Comparison of ENCODE assay signal across 28 mouse cellular contexts in the genomic region with DNA sequence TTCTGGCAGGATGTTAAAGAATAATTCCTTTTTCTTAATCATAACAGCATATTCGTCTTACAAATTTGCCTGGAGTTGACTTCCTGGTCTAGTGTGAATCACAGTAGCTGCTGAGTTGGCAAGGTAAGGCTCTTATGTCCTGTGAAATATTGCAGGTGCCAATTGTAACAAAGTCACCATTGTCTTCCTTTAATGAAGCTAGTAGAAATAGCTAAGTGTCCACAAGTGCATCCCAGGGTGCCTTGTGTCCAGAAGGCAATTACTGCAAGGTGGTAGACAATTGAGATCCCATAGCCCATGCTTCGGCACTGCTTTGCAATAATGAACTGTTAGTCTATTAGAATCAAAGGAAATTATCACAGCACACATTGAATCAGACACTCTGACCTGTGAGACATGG.
DNase-seq lines count a peak whose midpoint lies in the region; ATAC-seq and TF ChIP-seq lines count a peak whose summit lies in the region.
"Had no signal": no experiment of that assay in that cellular context is flagged by ENCODE, and none has a peak within 500 bp of the region (broad histone marks: within the 10 kb centered on the region; RNA-seq: fewer than 3 reads in every experiment).

No protein-coding gene starts in this region.

- WGBS in midbrain, embryonic 11.5 days = 72% methylated on average over 2 of the region's 2 CpGs
- WGBS in midbrain, embryonic 16.5 days = 68% methylated on average over 2 of the region's 2 CpGs
- 63% methylated on average over 2 of the region's 2 CpGs for WGBS in stomach, postnatal 0 days

- TF ChIP-seq EP300 in stomach, postnatal 0 days (optimal IDR thresholded peaks at IDR 0.05) = no peak

- H3K9ac ChIP-seq in midbrain, embryonic 11.5 days (ENCODE audit: low read length) = no peak overlapping the region
- no peak overlapping the region for H3K9ac ChIP-seq in midbrain, embryonic 16.5 days (ENCODE audit: low read depth, low read length)
- no peak overlapping the region for H3K9ac ChIP-seq in stomach, postnatal 0 days (ENCODE audit: low read length)
- H3K9ac ChIP-seq: forebrain, embryonic 13.5 days; heart, embryonic 13.5 days; limb, embryonic 15.5 days; liver, embryonic 13.5 days; neural tube, embryonic 12.5 days had no signal

- ATAC-seq in cerebellum, adult (ENCODE audit: insufficient number of reproducible peaks, low FRiP score, low TSS enrichment) = no peak; the same call in 1 of the 2 replicates
- no peak for ATAC-seq in midbrain, embryonic 11.5 days (ENCODE audit: low FRiP score)
- ATAC-seq in midbrain, embryonic 16.5 days = no peak
- ATAC-seq in stomach, postnatal 0 days (ENCODE audit: low FRiP score, low TSS enrichment) = no peak
- ATAC-seq: activated CD4-positive, CD25-positive, alpha-beta regulatory T cell, adult 4 months; forebrain, embryonic 13.5 days; lung, postnatal 0 days had no signal

- intact Hi-C loops in heart, postnatal 36 days (cut with DNase I) = no loop called here

- H3K36me3 ChIP-seq in midbrain, embryonic 11.5 days (ENCODE audit: control insufficient read depth, insufficient read depth, low read length) = no peaks in the 10 kb centered on the region
- no peaks in the 10 kb centered on the region for H3K36me3 ChIP-seq in midbrain, embryonic 16.5 days (ENCODE audit: control insufficient read depth, insufficient read depth, low read length)
- H3K36me3 ChIP-seq in stomach, postnatal 0 days (ENCODE audit: control insufficient read depth, insufficient read depth, low read length) = no peaks in the 10 kb centered on the region
- H3K36me3 ChIP-seq: hindbrain, embryonic 10.5 days; limb, embryonic 15.5 days; liver, embryonic 13.5 days; neural tube, embryonic 12.5 days had no signal

- H3K4me1 ChIP-seq in midbrain, embryonic 11.5 days (ENCODE audit: control insufficient read depth, insufficient read depth, low read length) = peaks cover 8% of the 10 kb centered on the region
- H3K4me1 ChIP-seq in midbrain, embryonic 16.5 days (ENCODE audit: control insufficient read depth, insufficient read depth, low read length) = peaks cover 9% of the 10 kb centered on the region
- H3K4me1 ChIP-seq in stomach, postnatal 0 days (replicated peaks; ENCODE audit: control insufficient read depth, insufficient read depth) = no peaks in the 10 kb centered on the region

- H3K27me3 ChIP-seq in midbrain, embryonic 11.5 days (ENCODE audit: control insufficient read depth, insufficient read depth, low read length) = peaks cover 37% of the 10 kb centered on the region
- H3K27me3 ChIP-seq in midbrain, embryonic 16.5 days (ENCODE audit: control insufficient read depth, insufficient read depth, low read depth, low read length) = no peaks in the 10 kb centered on the region; the same call in 1 of the 2 replicates
- no peaks in the 10 kb centered on the region for H3K27me3 ChIP-seq in stomach, postnatal 0 days (ENCODE audit: control insufficient read depth, insufficient read depth, low read length)
- H3K27me3 ChIP-seq: neural tube, embryonic 12.5 days had no signal

- no peaks in the 10 kb centered on the region for H3K9me3 ChIP-seq in midbrain, embryonic 11.5 days (ENCODE audit: control insufficient read depth, low read length)
- no peaks in the 10 kb centered on the region for H3K9me3 ChIP-seq in midbrain, embryonic 16.5 days (replicated peaks; ENCODE audit: control insufficient read depth, low read length, poor library complexity, severe bottlenecking)
- no peaks in the 10 kb centered on the region for H3K9me3 ChIP-seq in stomach, postnatal 0 days (ENCODE audit: control insufficient read depth, low read length)
- H3K9me3 ChIP-seq: heart, embryonic 13.5 days; limb, embryonic 10.5 days; limb, embryonic 15.5 days; liver, embryonic 13.5 days had no signal

- DNase-seq in cerebellum, adult 9-11 months = peak; percentile 39
- DNase-seq in midbrain, embryonic 11.5 days (ENCODE audit: low spot score, missing footprints) = peak; percentile 61
- DNase-seq in cerebellum, postnatal 10 days = peak; percentile 60 to 62
- no peak for DNase-seq in stomach, postnatal 0 days (ENCODE audit: low spot score)
- no peak for DNase-seq in heart, postnatal 36 days
- DNase-seq: adrenal gland, adult 2 months; adrenal gland, postnatal 36 days; B cell, adult 2 months; gastrocnemius, postnatal 10 days; heart, postnatal 10 days; kidney, adult 18-20 months; kidney, postnatal 36 days; liver, embryonic 13.5 days; lung, adult 18-20 months; midbrain, embryonic 14.5 days had no signal

- no peak overlapping the region for H3K4me2 ChIP-seq in midbrain, embryonic 11.5 days
- H3K4me2 ChIP-seq in midbrain, embryonic 16.5 days (ENCODE audit: low read length) = no peak overlapping the region
- no peak overlapping the region for H3K4me2 ChIP-seq in stomach, postnatal 0 days (replicated peaks; ENCODE audit: low read depth)
- H3K4me2 ChIP-seq: forebrain, embryonic 13.5 days; heart, embryonic 13.5 days; limb, embryonic 15.5 days; liver, embryonic 13.5 days; neural tube, embryonic 12.5 days had no signal

- H3K4me3 ChIP-seq in midbrain, embryonic 11.5 days (ENCODE audit: low read depth, low read length) = no peak overlapping the region
- H3K4me3 ChIP-seq in midbrain, embryonic 16.5 days (ENCODE audit: low read depth, low read length) = no peak overlapping the region
- no peak overlapping the region for H3K4me3 ChIP-seq in stomach, postnatal 0 days (ENCODE audit: low read depth, low read length)
- H3K4me3 ChIP-seq: forebrain, embryonic 13.5 days; heart, embryonic 13.5 days; hindbrain, embryonic 10.5 days; layer of hippocampus, adult 2 months; limb, embryonic 10.5 days; limb, embryonic 15.5 days; liver, embryonic 13.5 days; myocyte; neural tube, embryonic 12.5 days had no signal

- TF ChIP-seq CTCF in stomach, postnatal 0 days (IDR thresholded peaks at IDR 0.05; ENCODE audit: low read depth) = no peak

- no peak overlapping the region for H3K27ac ChIP-seq in midbrain, embryonic 11.5 days (ENCODE audit: low read depth, low read length)
- H3K27ac ChIP-seq in midbrain, embryonic 16.5 days (ENCODE audit: low read length) = no peak overlapping the region
- H3K27ac ChIP-seq in stomach, postnatal 0 days (replicated peaks) = 0 out of 2 replicates have a peak overlapping the region, but pooled peaks have one; percentile 18
- H3K27ac ChIP-seq: forebrain, embryonic 13.5 days; heart, embryonic 13.5 days; hindbrain, embryonic 10.5 days; layer of hippocampus, adult 2 months; limb, embryonic 10.5 days; limb, embryonic 15.5 days; liver, embryonic 13.5 days; macrophage; neural tube, embryonic 12.5 days had no signal

Comparison
In these comparisons a context has a peak if more than half of its experiments do, and no peak if none do; other contexts are left out.
1. DNase-seq: peak in cerebellum, adult 9-11 months (single experiment), midbrain, embryonic 11.5 days (single experiment) and cerebellum, postnatal 10 days (2 of 2); none in stomach, postnatal 0 days (single experiment) and heart, postnatal 36 days (0 of 2).